Mouse (Mus musculus): ENCODE measurements at regions not wholly inside any gene's neighbourhood (a gene's known extent, or its start where the extent isn't known, plus 50 kb on each side); places are given as distances from the start of the nearest gene placed in this dataset.
A peak's percentile ranks its signal among the peaks of the same experiment; 100 is the strongest.
"Not testable (repeated sequence)": the region's sequence is repeated elsewhere in the genome, so short reads cannot be mapped to it uniquely, and the experiment has no call there.

DNA sequence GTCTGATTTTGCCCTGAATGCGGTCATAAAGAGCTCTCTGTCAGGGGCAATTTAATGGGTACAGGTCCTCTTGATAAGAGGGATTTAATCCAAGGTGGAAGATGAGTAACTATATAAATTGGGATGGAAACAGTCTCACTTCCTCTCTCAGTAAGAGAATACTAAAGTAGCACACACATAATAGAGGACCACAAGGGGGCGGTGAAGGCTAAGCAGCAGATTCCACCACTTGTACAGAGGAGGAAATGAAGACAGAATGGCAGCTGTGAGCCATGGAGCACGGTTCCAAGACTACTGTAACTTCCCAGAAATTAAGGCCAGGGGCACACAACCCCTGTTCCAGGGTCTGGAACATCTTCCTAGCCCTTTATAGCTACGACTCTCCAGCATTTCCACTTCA, 262.6 kb upstream of the Ywhaq start:
- WGBS, result 43% methylated on average over 4 of the region's 4 CpGs
- not testable (repeated sequence) for H3K27ac ChIP-seq; H3K36me3 ChIP-seq; H3K4me2 ChIP-seq (replicated peaks); ATAC-seq (ENCODE audit: low FRiP score, low read depth); H3K9me3 ChIP-seq; H3K9ac ChIP-seq; H3K27me3 ChIP-seq (replicated peaks); H3K4me3 ChIP-seq; H3K4me1 ChIP-seq

GRCm38 (mm10) chr12:21649381-21649780, 231.9 kb upstream of the Ywhaq start:
- not testable (repeated sequence) for H3K4me2 ChIP-seq (replicated peaks); H3K4me3 ChIP-seq; H3K36me3 ChIP-seq; H3K27ac ChIP-seq; H3K4me1 ChIP-seq; H3K27me3 ChIP-seq (replicated peaks); H3K9ac ChIP-seq; ATAC-seq (ENCODE audit: low FRiP score, low read depth)
- peaks cover 65% of the 10 kb centered on the region for H3K9me3 ChIP-seq
- WGBS, result 83% methylated on average over 8 of the region's 8 CpGs

DNA sequence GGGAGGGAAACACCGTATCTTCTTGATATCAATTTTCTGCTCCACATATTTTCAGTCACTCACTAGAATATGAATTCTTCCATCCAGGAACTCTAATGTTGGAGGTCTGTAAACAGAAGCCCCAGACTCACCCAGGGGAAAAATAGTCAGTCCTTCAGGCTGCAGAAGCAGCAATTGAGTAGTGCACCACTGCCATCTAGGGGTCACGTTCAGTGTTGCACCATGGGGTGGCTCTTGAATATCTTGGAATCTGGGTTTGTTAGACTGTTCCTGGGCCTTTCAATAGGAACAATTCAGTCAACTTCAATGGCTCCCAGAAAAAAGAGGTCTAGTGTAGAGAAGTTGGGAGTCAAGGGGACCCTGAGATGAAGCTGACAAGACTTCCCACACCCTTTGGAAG, 196.3 kb upstream of the Ywhaq start:
- not testable (repeated sequence) for H3K27me3 ChIP-seq (replicated peaks); ATAC-seq (ENCODE audit: low FRiP score, low read depth); H3K4me3 ChIP-seq; H3K4me1 ChIP-seq; H3K9ac ChIP-seq; H3K9me3 ChIP-seq; H3K27ac ChIP-seq; H3K4me2 ChIP-seq (replicated peaks); H3K36me3 ChIP-seq
- WGBS, result 13% methylated on average over 2 of the region's 2 CpGs

DNA sequence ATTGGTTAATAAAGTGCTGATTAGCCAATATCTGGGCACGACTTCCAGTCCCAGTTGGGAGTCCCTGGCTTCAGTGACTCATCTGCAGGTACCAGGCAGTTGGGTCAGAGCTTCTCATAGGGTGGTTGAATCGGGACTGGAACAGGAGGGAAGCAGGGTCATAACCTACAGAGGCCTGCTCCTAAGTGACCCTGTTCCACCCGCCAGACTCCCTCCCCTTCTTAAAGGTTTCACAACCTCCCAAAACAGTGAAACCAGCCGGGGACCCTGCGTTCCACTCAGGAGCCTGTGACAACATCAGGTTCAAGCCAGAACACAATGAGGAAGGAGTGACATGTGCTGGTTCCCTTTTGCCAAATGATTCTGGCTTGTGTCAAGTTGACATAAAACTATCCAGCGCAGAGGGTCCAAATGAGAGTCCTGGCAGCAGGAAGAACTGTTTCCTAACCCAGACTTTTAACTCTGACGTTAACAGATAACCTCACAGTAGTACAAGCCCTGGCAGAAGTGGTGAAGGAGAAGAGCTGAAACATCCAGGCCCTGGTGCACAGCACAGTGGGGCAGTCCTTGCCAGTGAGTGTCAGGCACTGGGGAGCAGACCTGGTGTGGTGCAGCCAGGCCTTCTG, 151.1 kb upstream of the Ywhaq start:
- H3K9ac ChIP-seq, result no peak overlapping the region
- no peak overlapping the region for H3K4me2 ChIP-seq (replicated peaks)
- no peak overlapping the region for H3K27ac ChIP-seq
- no peaks in the 10 kb centered on the region for H3K27me3 ChIP-seq (replicated peaks)
- no peaks in the 10 kb centered on the region for H3K36me3 ChIP-seq
- no peaks in the 10 kb centered on the region for H3K4me1 ChIP-seq
- no peak overlapping the region for H3K4me3 ChIP-seq
- no peaks in the 10 kb centered on the region for H3K9me3 ChIP-seq
- ATAC-seq (ENCODE audit: low FRiP score, low read depth), result no peak
- 78% methylated on average over 7 of the region's 7 CpGs for WGBS

- WGBS, result 45% methylated on average over 2 of the region's 2 CpGs
- H3K27ac ChIP-seq; H3K27me3 ChIP-seq (replicated peaks); H3K4me3 ChIP-seq; ATAC-seq (ENCODE audit: low FRiP score, low read depth); H3K4me2 ChIP-seq (replicated peaks); H3K4me1 ChIP-seq; H3K36me3 ChIP-seq; H3K9me3 ChIP-seq; H3K9ac ChIP-seq: not testable (repeated sequence)
Measured at GRCm38 (mm10) chr12:21543962-21544361, 126.5 kb upstream of the Ywhaq start.

- H3K9me3 ChIP-seq; H3K27me3 ChIP-seq (replicated peaks); H3K27ac ChIP-seq; H3K4me1 ChIP-seq; H3K36me3 ChIP-seq: not testable (repeated sequence)
- ATAC-seq (ENCODE audit: low FRiP score, low read depth), result 0 out of 2 replicates have a peak, but pooled peaks have one; percentile 58
- Histone ChIP-seq H3K4me3 (peak overlapping the region; percentile 52), H3K9ac (peak overlapping the region; percentile 62), H3K4me2 (replicated peaks) (peak overlapping the region; percentile 71)
- WGBS, result 5% methylated on average over 34 of the region's 34 CpGs
Measured at GRCm38 (mm10) chr12:21543153-21543894, 125.9 kb upstream of the Ywhaq start.

DNA sequence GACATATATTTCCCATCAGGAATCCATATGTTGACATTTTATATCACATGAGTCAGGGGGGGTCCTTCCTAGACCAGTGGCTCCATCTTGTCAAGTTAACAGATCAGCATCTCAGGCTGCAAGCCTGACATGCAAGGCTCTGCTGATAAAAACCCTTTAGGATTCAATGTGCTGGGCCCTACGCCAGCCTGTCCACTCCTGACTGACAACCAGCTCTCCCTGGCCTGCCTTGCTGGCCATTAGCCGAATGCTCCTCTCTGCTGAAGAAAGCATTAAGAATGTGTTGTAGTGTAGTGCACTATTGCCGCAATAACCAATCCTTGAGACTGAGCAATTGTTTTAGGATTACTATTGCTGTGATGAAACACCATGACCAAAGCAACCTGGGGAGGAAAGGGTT, 114.3 kb upstream of the Ywhaq start:
- no peak overlapping the region for H3K27ac ChIP-seq
- no peak overlapping the region for H3K4me2 ChIP-seq (replicated peaks)
- H3K36me3 ChIP-seq, result no peaks in the 10 kb centered on the region
- no peaks in the 10 kb centered on the region for H3K27me3 ChIP-seq (replicated peaks)
- no peak overlapping the region for H3K9ac ChIP-seq
- H3K4me3 ChIP-seq, result no peak overlapping the region
- no peaks in the 10 kb centered on the region for H3K4me1 ChIP-seq
- WGBS, result 91% methylated on average over 3 of the region's 3 CpGs
- no peak for ATAC-seq (ENCODE audit: low FRiP score, low read depth)
- H3K9me3 ChIP-seq, result no peaks in the 10 kb centered on the region

- not testable (repeated sequence) for H3K27ac ChIP-seq; H3K4me2 ChIP-seq (replicated peaks); H3K9ac ChIP-seq; H3K9me3 ChIP-seq; H3K27me3 ChIP-seq (replicated peaks); H3K4me3 ChIP-seq; H3K4me1 ChIP-seq; ATAC-seq (ENCODE audit: low FRiP score, low read depth); H3K36me3 ChIP-seq
- 82% methylated on average over 3 of the region's 3 CpGs for WGBS
Measured at GRCm38 (mm10) chr12:21529367-21529766, 111.9 kb upstream of the Ywhaq start.

GRCm38 (mm10) chr12:21527336-21527735, 109.9 kb upstream of the Ywhaq start:
- WGBS, result 86% methylated on average over 8 of the region's 8 CpGs
- H3K9me3 ChIP-seq, result not testable (repeated sequence)

GRCm38 (mm10) chr12:21526906-21527305, 109.5 kb upstream of the Ywhaq start:
- H3K36me3 ChIP-seq; ATAC-seq (ENCODE audit: low FRiP score, low read depth): not testable (repeated sequence)
- WGBS, result 94% methylated on average over 2 of the region's 2 CpGs

More at GRCm38 (mm10) chr12:21527336-21527735, 109.9 kb upstream of the Ywhaq start:
- not testable (repeated sequence) for H3K4me3 ChIP-seq; H3K36me3 ChIP-seq; H3K4me2 ChIP-seq (replicated peaks); H3K4me1 ChIP-seq; H3K27ac ChIP-seq; ATAC-seq (ENCODE audit: low FRiP score, low read depth); H3K27me3 ChIP-seq (replicated peaks); H3K9ac ChIP-seq

DNA sequence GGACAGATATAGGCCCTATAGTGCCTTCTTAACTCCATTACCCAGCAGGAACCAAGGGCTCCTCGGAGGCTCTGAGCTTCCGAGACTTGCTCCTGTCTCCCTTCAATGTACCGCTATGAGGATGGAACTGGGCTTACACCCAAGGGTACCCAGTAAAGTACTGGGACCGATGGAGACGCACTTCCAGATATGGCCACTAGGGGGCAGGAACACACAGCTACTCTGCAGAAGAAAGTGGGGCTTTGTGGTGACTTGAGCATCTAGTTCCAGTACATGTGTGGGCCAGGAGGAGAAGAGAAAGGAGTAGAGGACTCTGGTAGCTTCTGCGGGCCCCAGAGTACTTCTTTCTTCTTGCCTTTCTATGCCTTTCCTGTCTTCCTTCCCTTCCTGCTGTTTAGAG, 108.1 kb upstream of the Ywhaq start:
- H3K27me3 ChIP-seq (replicated peaks); H3K9ac ChIP-seq; H3K36me3 ChIP-seq; H3K27ac ChIP-seq; ATAC-seq (ENCODE audit: low FRiP score, low read depth); H3K9me3 ChIP-seq; H3K4me3 ChIP-seq; H3K4me1 ChIP-seq; H3K4me2 ChIP-seq (replicated peaks): not testable (repeated sequence)
- WGBS, result 38% methylated on average over 6 of the region's 6 CpGs

More at GRCm38 (mm10) chr12:21526906-21527305, 109.5 kb upstream of the Ywhaq start:
- H3K4me1 ChIP-seq; H3K9me3 ChIP-seq; H3K27me3 ChIP-seq (replicated peaks); H3K27ac ChIP-seq; H3K4me3 ChIP-seq; H3K9ac ChIP-seq; H3K4me2 ChIP-seq (replicated peaks): not testable (repeated sequence)

- 40% methylated on average over 3 of the region's 3 CpGs for WGBS
- Histone ChIP-seq H3K4me3 (no peak overlapping the region), H3K27me3 (replicated peaks) (no peaks in the 10 kb centered on the region), H3K4me1 (no peaks in the 10 kb centered on the region), H3K36me3 (no peaks in the 10 kb centered on the region), H3K9ac (no peak overlapping the region), H3K4me2 (replicated peaks) (no peak overlapping the region), H3K27ac (no peak overlapping the region), H3K9me3 (0 out of 2 replicates have a peak, but pooled peaks cover 2% of the 10 kb centered on the region)
- ATAC-seq (ENCODE audit: low FRiP score, low read depth), result no peak
Measured at GRCm38 (mm10) chr12:21522621-21523020, 105.2 kb upstream of the Ywhaq start.

DNA sequence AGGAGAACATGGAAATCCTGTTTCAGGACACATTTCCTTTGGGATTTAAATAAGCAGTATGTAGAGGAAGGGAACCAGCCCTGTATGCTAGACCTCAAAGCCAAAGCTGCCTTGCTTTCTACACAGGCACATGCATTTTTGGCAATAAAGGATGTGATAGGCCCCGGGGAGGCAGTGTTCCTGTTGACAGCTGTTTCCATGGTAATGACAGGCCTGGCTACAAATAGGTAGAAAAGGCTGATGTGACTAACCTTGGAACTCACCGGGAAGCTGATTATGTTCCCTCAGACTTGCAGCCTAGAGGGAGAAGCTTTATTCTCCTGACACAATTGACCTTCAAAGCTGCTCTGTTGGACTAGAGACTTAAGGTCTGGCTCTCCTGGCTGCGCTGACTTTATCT, 101.6 kb upstream of the Ywhaq start:
- no peaks in the 10 kb centered on the region for H3K36me3 ChIP-seq
- no peak for ATAC-seq (ENCODE audit: low FRiP score, low read depth)
- no peaks in the 10 kb centered on the region for H3K4me1 ChIP-seq
- no peak overlapping the region for H3K9ac ChIP-seq
- H3K9me3 ChIP-seq, result peaks cover 14% of the 10 kb centered on the region; the same call in 1 of the 2 replicates
- H3K27me3 ChIP-seq (replicated peaks), result no peaks in the 10 kb centered on the region
- H3K27ac ChIP-seq, result no peak overlapping the region
- H3K4me3 ChIP-seq, result no peak overlapping the region
- H3K4me2 ChIP-seq (replicated peaks), result no peak overlapping the region
- WGBS, result 61% methylated on average over 3 of the region's 3 CpGs

Measured in neural tube, embryonic 12.5 days (tissue).